Mouse (Mus musculus): Measurements from ENCODE around the gene Nagpa.

DNA sequence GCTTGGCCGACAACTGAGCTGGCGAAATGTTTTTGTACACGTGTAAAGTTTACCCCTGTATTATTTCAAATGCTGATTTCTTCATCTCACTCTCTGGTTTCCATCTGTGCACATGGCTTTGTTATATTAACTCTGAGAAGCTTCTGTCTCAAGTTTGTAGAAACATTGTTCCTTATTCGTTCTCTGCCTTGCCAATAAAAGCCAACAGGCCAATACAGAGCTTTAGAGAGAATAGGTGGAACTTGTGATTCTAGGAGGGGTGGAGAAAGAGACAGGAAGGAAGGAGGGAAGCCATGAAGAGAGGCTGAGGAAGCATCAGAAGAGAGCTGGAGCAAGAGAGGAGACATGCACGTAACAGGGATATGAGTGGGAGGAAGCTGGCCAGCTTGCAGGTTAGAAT is 2.2 kb upstream of the Nagpa start:
- TF ChIP-seq POLR2A (IDR thresholded peaks at IDR 0.05; ENCODE audit: low read depth, low read length) (no peak), CTCF (IDR thresholded peaks at IDR 0.05; ENCODE audit: extremely low read depth, insufficient read depth, insufficient read length, insufficient replicate concordance) (no peak)
